Mouse (Mus musculus): Measurements from ENCODE around the gene Lypd4.
"Not testable (repeated sequence)": the region's sequence is repeated elsewhere in the genome, so short reads cannot be mapped to it uniquely, and the experiment has no call there.

Lypd4 gene

GRCm38 (mm10) chr7:24869532-24870165 lies at the start of gene Lypd4, which contains the start of gene Dmrtc2:
Gene Lypd4, minus strand, starts transcription at chr7:24869941.
Gene Dmrtc2, plus strand, starts transcription at chr7:24870057.
- DNase-seq (ENCODE audit: inconsistent age in 2 of 2, low spot score in 1 of 2): no peak

GRCm38 (mm10) chr7:24918763-24919323 lies 49.1 kb upstream of the Lypd4 start:
- DNase-seq (ENCODE audit: inconsistent age in 2 of 2, low spot score in 1 of 2): peak in 1 of 2 experiments; percentile 60

GRCm38 (mm10) chr7:24912480-24912879 lies 42.7 kb upstream of the Lypd4 start:
- DNase-seq (ENCODE audit: inconsistent age in 2 of 2, low spot score in 1 of 2): no peak

- no peak for DNase-seq (ENCODE audit: inconsistent age in 2 of 2, low spot score in 1 of 2)
These were observed 37.5 kb upstream of the Lypd4 start for GRCm38 (mm10) chr7:24907211-24907748.

- no peak for DNase-seq (ENCODE audit: inconsistent age in 2 of 2, low spot score in 1 of 2)
These were observed 36.8 kb upstream of the Lypd4 start for GRCm38 (mm10) chr7:24906551-24906950.

GRCm38 (mm10) chr7:24904936-24905335 lies 35.2 kb upstream of the Lypd4 start:
- DNase-seq (ENCODE audit: inconsistent age in 2 of 2, low spot score in 1 of 2): peak; percentile 57 to 83

GRCm38 (mm10) chr7:24904070-24904483 lies 34.3 kb upstream of the Lypd4 start:
- peak; percentile 98 to 99 for DNase-seq (ENCODE audit: inconsistent age in 2 of 2, low spot score in 1 of 2)

GRCm38 (mm10) chr7:24903444-24903825 lies 33.7 kb upstream of the Lypd4 start:
- peak in 1 of 2 experiments; percentile 64 for DNase-seq (ENCODE audit: inconsistent age in 2 of 2, low spot score in 1 of 2)

GRCm38 (mm10) chr7:24902630-24903443 lies 33.1 kb upstream of the Lypd4 start, which contains the start of gene Arhgef1:
Gene Arhgef1, plus strand, starts transcription at chr7:24902912.
- peak; percentile 78 to 91 for DNase-seq (ENCODE audit: inconsistent age in 2 of 2, low spot score in 1 of 2)

GRCm38 (mm10) chr7:24902264-24902629 lies 32.5 kb upstream of the Lypd4 start:
- no peak for DNase-seq (ENCODE audit: inconsistent age in 2 of 2, low spot score in 1 of 2)

GRCm38 (mm10) chr7:24901842-24902241 lies 32.1 kb upstream of the Lypd4 start:
- peak in 1 of 2 experiments; percentile 44 for DNase-seq (ENCODE audit: inconsistent age in 2 of 2, low spot score in 1 of 2)

GRCm38 (mm10) chr7:24901114-24901513 lies 31.4 kb upstream of the Lypd4 start:
- DNase-seq (ENCODE audit: inconsistent age in 2 of 2, low spot score in 1 of 2): no peak

- no peak for DNase-seq (ENCODE audit: inconsistent age in 2 of 2, low spot score in 1 of 2)
These were observed 28.2 kb upstream of the Lypd4 start for GRCm38 (mm10) chr7:24897959-24898358.

- no peak for DNase-seq (ENCODE audit: inconsistent age in 2 of 2, low spot score in 1 of 2)
These were observed 27.5 kb upstream of the Lypd4 start, which contains the start of gene Cd79a for GRCm38 (mm10) chr7:24897224-24897623. Gene Cd79a, plus strand, starts transcription at chr7:24897381.

- no peak for DNase-seq (ENCODE audit: inconsistent age in 2 of 2, low spot score in 1 of 2)
These were observed 26.5 kb upstream of the Lypd4 start for GRCm38 (mm10) chr7:24896269-24896668.

GRCm38 (mm10) chr7:24895749-24896148 lies 26.0 kb upstream of the Lypd4 start:
- DNase-seq (ENCODE audit: inconsistent age in 2 of 2, low spot score in 1 of 2): not testable (repeated sequence)

GRCm38 (mm10) chr7:24892125-24892583 lies 22.4 kb upstream of the Lypd4 start:
- no peak for DNase-seq (ENCODE audit: inconsistent age in 2 of 2, low spot score in 1 of 2)

GRCm38 (mm10) chr7:24891241-24892124 lies 21.7 kb upstream of the Lypd4 start:
- DNase-seq (ENCODE audit: inconsistent age in 2 of 2, low spot score in 1 of 2): no peak

- peak; percentile 76 to 91 for DNase-seq (ENCODE audit: inconsistent age in 2 of 2, low spot score in 1 of 2)
These were observed 20.8 kb upstream of the Lypd4 start for GRCm38 (mm10) chr7:24890281-24891216.
